Mouse (Mus musculus) cerebellum, postnatal 4 days (tissue): ENCODE data around the gene Camk1d.
"Not testable (repeated sequence)": the region's sequence is repeated elsewhere in the genome, so short reads cannot be mapped to it uniquely, and the experiment has no call there.

Source experiments
- DNase-seq, 2 experiments: peaks; one replicate each; pipeline ENCODE4 v3.0.0; 2022; ENCODE audit warnings: low spot score in 2 of 2, mixed read lengths in 1 of 2

Gene Camk1d

DNA sequence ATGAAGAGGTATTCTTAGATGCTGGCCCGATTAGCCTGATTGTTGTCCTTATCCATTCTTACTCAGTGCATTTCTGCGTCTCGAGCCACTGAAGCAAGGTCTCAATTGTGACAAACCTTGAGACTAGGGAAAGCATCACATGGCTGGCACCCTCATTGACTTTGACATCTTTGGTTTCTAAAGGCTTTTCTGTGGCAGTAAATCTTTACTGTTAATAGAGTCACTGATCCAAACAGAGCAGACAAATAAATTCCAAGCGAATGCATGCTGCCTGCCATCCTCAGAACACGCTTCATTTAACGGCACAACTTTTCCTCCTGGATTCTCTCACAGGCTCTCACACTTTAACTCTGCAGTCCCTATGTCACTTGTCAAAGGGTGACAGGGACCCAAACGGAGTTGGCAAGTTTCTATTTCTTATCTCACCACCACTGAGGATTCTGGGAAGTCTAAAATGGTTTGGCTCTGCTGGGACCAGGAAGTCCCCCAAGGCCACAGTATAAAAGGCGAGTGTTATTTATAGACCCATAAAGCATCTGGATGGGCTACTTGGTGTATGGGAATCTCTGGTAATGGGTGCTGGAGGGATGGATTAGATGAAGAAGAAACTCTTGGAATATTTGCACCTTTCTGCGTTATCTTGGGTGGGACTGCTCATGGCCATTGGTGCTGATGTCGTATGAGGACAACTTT is 141.9 kb downstream of the Camk1d start:
- DNase-seq = no peak

DNA sequence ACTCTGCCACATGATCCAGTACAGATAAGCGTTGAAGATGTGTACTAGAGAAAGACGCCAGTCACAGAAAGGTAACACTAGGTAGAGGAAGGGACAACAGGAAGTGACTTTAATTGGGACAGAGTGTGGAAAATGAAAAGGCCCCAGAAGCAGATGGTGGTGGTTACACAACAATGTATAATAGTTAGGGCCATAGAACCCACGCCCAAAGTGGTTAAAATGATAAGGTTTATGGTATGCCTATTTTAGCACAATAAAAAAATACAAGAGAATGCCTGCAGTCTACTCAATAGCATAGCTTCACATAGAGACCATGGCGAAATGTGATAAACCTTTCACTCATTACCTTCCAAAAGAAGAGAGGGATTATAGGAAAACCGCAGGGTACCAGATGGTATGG is 147.7 kb downstream of the Camk1d start:
- DNase-seq = no peak

DNA sequence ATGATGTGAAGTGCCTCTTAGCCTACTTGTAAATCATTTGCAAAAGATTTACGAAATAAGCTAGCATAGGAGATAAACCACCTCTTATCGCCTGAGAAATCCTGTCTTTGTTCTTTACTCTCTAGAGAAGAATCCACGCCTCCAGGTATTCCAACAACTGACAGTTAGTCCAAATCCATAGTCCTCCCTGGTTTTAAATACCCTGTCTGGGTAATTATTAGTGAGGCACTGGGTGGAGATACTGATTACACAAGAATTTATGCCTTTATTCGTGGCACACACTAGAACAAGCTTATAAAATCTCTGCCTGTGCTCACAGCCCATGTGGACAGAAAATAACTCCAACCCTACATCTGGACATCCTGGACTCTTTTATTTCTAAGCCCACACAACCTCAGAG is 150.6 kb downstream of the Camk1d start:
- DNase-seq = no peak

DNA sequence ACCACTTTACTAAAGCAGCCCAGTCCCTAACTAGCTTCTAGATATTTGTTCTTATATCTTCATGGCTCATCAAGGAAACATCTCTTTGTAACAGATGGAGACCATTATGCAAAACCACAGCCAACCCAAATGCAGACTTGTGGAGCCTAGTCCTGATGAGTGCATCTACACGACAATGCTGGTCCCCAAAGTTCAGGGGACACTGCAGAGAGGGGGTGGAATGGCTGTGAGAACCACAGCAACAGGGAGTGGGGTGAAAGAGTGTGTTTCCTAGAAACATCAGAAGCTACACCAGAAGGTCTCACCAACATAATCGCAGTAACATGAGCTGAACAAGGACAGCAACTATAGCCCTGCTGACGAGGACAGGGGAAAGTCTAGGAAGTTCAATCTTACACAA is 152.9 kb downstream of the Camk1d start:
- DNase-seq = no peak

DNA sequence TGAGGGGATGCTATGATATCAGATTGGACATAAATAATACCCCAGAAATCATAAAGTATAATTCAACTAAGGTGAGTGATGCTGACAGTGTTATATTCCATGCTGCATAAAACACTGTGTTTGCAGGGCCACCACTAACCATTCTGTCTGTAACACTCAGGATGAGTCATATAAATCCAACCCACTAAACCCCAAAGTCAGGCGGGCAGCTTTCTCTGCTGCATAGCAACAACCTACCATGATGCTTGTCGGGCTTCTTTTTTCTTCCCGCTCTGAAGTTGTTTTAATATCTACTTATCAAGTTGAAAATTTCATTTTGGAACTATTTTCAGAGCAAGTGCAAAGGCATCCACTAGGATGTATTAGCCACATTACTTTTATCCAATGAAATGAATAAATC is 161.1 kb downstream of the Camk1d start:
- DNase-seq = no peak

DNA sequence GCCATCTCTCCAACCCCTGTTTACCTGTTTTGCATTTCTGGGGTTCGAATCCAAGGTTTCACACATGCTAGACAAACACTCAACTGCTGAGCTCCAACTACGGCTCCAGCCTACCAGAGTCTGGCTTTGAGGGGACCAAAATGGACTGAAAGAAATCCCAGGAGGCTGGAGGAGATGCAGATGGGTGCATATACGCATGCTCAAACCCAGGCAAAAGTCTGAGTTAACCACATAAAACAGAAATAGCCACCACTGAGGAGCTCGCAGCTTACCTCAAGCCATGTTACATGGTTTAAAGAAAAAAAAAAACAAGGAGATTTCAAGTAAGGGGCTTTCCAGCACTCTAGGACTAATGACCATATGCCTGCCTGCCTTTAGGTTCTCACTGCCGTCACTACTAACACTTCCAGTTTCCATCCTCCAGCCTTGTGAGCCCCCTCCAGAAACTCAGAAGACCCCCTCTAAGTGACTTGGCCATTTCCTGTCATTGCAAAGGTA is 162.5 kb downstream of the Camk1d start:
- DNase-seq = no peak

DNA sequence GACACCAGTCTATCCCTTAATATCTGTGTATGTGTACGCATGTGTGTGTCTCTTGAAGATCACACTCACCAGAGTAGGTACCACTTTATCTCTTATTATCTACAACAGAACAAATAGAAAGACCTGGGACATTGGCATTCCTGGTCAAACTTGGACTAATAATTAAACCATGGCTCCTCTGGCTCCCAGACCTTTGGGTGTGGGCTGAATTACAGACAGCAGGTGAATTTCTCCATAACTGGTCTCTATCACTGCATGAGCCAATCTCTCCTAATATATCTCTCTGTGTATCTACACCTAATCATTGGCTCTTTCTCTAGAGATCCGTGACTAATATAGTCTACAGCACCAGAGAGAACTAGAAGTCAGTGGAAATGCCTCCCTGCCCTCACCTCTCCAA is 165.0 kb downstream of the Camk1d start:
- DNase-seq = no peak

DNA sequence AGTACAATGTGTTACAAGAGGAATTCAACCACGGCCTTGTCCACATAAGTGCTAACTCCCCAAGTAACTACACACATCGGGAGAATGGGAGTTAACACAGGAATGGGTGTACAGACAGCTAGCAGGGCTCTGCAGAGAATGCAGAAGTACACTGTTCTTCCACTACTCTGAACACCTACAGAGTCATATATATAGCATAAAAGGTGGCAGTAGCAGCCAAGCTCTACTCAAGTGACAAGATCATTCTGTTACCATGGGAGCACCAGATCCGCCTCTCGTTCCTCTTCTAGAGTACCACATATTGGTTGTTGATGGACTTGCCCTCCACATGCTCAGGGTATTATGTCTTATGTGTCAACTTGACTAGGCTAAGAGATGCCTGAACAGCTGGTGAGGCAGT is 165.4 kb downstream of the Camk1d start:
- DNase-seq = no peak

DNA sequence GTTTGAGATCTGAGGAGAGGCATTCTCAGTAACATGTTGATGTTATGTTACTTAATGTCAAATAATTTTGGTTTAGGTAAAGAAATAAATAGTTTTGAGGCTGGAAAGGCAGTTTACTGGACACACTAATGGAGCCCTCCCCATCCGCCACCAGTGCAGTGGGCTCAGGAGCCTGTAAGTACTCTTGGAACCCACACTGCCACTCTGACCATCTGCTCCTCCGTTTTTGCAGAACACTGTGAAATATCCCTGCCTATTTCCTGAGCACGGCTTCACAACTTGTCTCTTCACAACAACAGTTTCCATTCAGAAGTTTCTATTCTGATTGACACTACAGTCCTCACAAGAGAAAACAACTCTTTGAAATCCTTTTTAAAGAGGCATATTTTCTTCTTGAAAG is 173.4 kb downstream of the Camk1d start:
- no peak for DNase-seq

DNA sequence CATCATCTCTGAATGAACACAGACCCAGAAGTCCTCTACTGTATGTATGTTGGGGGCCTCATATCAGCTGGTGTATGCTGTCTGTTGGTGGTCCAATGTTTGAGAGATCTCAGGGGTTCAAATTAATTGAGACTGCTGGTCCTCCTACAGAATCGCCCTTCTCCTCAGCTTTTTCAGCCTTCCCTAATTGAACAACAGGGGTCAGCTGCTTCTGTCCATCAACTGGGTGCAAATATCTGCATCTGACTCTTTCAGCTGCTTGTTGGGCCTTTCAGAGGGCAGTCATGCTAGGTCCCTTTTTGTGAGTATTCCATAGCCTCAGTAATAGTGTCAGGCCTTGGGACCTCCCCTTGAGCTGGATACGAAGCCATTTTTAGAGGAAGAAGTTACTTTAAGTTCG is 174.4 kb downstream of the Camk1d start:
- DNase-seq = not testable (repeated sequence)

DNA sequence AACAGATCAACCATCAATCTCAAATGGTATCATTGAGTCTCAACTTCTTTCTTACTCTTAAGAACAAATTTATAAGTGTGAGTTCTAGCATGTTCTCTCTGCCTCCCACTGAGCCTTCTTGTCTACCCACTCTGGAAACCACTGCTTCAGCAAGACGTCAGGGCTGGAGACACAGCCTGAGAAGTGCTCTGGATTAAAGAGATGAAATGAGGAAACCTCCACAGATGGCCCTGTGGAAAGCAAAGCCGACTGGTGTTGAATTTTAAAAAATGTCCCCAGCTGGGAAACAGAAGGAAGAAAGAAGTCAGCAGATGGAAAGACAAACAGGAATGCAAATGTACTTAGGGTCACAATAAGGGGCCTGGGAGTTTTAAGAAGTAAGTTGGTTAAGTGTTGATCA is 180.4 kb downstream of the Camk1d start:
- DNase-seq = no peak

DNA sequence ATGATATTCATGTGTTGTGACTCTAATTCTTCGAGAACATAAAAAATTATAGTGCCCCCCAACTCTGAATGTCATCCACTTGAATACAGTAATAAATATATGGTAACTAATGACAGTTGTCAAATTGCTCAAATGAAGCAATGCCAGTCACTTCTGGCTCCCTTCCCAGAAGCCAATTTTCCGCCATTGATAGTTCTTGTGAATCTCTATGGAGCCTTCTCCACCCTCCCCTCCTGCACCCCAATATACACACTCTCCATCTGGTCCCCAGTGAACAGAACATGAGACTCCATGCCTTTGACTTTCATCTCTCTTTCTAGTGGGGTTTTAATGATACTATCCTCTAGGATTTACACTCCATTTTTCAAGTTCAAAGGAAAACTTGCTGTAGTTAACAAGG is 184.3 kb downstream of the Camk1d start:
- peak in 1 of 2 experiments; percentile 59 for DNase-seq

DNA sequence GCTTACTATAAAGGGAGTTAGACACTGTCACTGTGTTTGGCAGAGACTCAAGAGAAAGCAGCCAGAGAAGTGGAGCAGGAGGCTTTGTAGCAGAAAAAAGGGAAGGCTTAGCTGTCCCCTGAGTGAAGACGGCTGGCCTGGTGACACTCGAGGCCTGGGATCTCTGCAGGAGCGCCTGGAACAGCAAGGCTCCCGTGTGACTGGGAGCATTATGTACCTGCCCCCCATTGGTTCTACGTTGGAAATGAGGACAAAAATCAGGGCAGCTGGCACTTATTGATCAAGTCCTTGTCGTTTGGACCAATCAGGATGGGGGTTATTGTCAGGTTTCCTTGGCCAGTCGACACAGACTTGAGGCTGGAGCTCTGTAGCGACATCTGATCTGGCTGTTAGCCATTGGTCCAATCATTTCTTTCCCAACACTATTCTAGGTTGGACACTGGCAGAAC is 195.1 kb downstream of the Camk1d start:
- no peak for DNase-seq

DNA sequence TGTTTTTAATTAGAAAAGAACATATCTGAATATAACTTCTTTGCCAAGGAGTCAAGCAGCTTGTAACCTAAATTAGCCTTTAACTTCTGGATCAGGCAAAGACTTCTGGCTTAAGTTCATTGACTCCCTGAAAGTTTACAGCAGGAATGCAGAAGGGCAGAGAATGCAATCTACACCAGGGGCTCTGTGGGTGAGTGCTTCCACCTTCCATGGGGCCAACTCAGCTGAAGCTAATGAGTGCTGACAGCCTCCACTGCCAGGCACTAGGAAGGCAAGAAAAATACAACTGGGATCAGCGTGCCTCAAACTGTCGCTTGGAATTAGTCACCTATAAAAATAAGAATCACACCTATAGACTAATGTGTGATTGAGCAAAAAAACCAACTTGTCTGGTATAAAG is 199.2 kb downstream of the Camk1d start:
- DNase-seq = no peak

DNA sequence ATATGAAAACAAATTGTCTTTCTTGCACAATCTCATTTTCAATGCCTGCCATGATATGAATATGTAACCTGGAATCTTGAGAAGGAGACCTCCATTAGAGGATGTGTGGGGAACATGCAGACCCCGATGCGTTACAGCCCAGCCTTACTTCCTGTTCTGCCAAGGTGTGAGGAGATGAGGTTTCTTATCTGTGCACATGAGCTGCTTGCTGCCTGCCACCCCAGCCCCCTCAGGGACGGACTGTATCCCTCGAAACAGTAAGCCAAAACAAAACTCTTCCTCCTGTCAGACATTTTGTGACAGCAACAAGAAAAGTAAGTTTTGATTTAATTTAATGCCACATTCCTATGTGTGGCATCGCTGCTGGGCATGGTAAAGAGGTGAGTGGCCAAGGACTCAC is 200.2 kb downstream of the Camk1d start:
- DNase-seq = no peak

DNA sequence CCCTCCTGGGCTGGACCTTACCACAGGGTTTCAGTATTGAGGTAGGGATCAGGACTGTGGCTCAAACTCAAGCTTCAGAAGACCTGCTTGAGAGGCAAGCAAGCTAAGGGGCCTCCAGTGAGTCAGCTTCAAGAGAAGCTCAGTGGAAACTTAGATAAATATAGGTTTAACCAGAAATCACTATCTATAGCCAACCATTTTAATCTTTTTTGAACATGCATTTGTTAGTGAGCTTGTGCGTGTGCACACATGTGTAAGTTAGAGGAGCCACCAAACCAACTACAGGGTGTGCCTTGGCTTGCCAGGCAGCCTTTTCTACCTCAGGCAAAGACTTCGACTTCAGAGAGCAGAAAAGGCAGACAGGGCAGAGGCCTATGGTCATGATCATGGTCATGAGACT is 200.7 kb downstream of the Camk1d start:
- no peak for DNase-seq

DNA sequence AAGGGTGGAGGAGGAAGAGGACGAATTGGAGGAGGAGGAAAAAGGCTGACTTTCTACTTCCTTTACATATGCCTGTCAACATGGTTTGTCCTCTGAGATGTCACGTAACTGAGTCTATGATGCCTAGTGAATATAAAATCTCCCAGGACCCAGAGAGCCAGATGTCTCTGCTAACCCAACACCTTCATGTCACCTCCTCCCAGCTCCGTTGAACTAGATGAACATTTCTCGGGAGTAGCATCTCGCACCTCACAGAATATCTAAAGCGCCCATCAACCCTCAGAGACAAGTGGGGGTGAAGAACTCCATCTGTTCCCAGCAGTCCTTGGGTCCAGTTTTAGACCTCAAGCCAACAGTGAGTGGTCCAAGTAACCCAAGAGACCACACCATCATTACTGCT is 204.3 kb downstream of the Camk1d start:
- DNase-seq = no peak

DNA sequence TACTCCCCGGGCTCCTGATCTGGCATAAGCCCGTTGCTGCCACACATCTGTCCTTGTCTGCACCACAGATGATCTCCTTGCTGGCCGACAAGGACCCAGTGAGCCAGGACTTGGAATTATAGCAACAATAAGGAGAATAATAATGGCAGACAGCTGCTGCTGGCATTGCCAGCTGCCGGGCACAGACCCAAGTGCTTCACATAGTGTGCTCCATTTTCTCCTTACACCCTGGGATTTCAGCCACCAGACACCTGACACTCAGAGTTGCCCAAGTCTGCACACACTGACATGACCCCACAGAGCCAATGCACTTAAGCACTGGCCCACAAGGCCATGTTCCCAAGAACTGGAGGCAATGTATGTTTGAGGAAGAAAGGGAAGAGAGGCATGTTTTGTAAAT is 214.7 kb downstream of the Camk1d start:
- DNase-seq = no peak

DNA sequence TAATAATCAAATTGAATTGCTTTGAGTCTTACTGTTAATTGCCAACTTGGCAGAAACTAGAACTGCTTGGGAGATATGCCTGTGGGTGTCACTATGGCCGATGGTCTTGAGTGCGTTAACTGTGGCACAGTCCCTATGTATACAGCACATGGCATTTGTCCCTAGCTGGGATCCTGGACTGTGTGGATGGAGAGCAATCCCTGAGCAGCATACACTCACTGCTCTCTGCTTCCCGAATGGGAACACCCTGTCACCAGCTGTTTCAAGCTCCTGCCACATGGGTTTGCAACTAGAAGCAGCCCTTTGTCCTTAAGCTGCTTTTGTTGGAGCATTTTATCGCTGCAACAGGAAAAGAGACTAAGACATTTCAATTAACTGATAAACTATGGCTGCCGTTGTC is 224.4 kb downstream of the Camk1d start:
- DNase-seq = no peak

DNA sequence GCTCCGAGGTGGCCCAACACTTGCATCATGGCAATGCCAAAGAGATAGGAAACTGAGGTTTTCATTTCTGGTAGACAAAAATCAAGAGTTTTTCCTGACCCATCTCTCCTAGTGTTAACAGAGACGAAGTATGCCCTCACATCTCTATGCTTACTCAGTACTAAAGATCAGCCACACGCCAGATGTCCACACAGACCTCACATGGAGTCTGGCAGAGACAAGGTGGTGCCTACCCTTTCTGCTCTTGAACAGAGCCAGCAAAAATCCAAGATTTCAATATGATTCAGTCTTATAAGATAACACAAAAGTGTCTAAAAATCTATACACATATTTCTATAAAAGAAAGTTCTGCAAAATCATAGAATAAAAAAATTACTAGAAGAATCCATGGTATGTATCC is 227.0 kb downstream of the Camk1d start:
- no peak for DNase-seq

DNA sequence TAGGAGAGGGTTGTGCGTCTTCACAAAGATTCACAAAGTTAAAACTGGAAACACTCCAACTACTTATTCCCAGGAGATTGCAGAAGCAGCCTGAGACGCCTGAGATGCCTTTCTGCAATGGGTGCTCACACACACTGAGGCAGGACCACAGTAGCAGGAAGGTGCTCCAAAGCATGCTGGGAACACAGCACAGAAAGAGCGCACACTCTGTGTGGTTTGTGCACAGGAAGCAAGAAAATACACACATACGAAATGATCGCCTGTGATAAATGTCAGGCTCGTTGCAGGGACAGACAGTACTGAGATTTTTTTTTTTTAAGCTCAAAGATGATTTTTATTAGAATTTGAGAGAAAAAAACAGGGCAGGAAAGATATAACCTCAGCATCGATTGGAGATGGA is 227.7 kb downstream of the Camk1d start:
- no peak for DNase-seq

DNA sequence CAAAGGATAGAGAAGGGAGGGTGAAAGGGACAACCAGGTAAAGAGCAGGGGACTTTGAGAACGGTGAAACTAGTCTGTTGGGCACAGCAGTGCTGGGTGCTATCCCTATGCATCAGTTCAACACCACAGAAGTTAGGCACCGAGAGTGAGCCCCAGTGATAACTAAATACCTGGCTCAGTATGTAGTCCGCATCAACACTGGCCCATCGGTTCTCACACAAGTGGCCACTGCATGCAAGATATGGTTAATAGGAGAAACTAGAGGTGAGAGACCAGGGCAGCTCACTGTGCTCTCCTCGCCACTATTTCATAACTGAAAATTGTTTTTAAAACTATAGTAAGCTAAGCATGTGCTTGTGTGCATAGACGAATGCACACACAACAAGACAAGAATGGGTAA is 228.5 kb downstream of the Camk1d start:
- DNase-seq = no peak

DNA sequence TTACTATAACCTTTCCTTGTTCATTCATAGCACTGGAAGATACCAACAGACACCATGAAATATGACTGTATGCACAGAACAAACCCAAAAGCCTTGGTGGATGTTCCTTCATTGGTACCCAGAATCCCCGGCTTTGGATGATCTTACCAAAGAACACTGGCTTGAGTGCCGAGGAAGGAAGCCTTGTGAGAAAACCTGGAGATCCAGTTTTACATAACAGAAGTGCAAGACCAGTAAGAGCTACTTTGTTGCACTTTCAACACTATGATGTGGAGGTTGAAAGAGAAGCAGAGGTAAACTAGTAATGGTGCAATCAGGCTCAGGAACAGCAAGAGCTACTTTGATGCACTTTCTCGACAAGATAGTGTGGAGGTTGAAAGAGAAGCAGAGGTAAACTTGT is 234.4 kb downstream of the Camk1d start:
- DNase-seq = no peak

DNA sequence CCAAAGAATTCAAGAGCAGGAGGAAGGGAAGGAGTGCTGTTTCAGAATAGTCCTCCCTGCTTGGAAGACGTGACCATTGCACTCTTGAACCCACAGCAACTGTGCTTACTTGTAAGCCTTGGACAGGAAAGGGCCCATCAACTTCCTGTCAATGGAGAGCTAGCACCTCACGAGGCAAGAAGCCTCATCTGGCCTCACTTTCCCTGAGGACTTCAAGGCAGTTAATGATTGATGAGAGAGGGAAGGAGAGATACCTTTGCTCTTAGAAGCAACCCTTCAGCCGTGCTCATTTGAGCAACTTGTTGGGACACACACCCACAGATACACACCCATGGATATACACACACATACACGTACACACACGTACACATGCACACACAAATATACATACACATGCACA is 235.6 kb downstream of the Camk1d start:
- DNase-seq = no peak
